Mouse (Mus musculus): ENCODE measurements at regions not wholly inside any gene's neighbourhood (a gene's known extent, or its start where the extent isn't known, plus 50 kb on each side); places are given as distances from the start of the nearest gene placed in this dataset.
A peak's percentile ranks its signal among the peaks of the same experiment; 100 is the strongest.
"Not testable (repeated sequence)": the region's sequence is repeated elsewhere in the genome, so short reads cannot be mapped to it uniquely, and the experiment has no call there.

DNA sequence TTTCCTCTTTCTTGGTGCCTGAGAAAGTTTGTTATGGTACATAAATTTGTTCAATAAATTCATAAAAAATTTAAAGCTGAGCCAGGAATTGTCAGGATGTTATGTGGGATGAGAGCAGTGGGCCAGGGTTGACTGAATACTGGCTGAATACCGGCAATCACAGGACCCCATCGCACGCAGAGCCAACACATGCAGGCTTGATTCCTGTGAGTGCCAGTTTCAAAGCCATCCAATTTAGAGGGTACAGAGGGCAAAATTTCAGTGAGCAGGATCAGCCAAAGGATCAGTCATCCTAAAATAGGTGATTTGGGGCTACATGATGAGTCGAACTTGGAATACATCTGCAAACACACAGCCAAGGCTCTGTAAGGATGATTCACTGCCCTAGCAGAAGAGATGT lies 583.6 kb upstream of the Nectin3 start:
- DNase-seq (ENCODE audit: low spot score): no peak

DNA sequence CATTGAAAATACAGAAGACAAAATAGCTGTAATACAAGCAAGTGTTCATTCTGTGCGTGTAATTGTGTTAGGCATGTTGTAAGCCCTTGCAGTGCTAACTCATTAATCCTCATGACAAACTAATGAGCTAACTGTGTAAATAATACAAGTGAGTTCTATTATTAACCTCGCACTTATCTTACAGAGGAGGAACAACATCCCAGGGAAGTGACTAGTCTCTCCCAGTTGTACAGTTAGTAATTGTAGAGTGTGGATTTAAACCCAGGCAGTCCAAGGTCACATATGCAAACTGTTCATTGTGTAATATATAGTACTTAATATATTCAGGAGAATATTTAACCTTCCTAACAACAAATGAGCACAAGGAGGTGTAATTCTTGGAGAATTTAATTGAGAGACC lies 582.0 kb upstream of the Nectin3 start:
- no peak for DNase-seq (ENCODE audit: low spot score)

DNA sequence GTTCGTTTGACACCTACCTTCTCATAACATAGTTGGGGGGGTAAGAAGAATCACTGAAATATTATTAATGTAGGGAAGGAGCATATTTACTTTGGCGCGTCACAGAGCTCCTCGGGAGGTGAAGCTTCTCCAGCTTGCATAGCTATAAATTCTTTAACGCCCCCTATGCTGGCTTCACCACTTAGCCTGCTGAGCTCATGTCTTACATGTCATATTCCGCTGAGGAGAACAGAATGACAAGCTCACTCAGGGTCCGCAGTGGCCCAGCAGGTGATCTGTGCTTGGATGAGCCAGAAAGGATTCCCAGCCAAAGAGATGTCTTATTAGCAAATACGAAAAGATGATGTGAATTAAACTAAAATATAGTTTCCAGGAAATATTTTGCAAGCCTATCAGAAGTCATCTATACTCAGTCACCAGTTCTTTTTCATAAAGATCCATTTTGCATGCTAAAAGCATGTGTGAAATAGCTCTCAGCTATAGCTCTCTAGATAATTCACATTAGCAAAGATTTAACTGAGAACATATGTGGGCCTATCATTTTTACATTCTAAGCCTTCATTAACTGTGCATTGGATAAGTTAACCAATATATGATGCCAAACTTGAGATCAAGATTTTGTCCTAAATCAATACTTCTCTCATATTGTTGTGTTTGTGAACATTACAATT lies 561.1 kb upstream of the Nectin3 start:
- DNase-seq (ENCODE audit: low spot score): no peak

DNA sequence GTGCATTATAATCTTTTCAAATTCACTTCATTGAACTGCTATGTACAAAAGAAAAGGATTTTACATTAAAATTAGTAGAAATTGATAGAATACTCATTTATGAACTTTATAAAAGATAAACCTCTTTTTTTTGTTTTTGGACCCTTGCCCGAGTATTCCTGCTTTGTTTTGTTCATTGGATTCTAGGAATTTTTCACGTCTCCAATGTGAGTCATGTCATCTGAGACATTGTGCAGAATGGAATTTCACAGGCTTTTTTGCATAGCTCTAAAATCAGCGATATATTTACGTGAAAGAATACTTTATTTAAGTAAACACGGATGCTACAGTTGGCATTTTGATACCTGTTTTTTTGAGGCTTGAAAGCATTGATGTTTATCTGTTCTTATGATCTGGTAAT lies 560.5 kb upstream of the Nectin3 start:
- DNase-seq (ENCODE audit: low spot score): no peak

DNA sequence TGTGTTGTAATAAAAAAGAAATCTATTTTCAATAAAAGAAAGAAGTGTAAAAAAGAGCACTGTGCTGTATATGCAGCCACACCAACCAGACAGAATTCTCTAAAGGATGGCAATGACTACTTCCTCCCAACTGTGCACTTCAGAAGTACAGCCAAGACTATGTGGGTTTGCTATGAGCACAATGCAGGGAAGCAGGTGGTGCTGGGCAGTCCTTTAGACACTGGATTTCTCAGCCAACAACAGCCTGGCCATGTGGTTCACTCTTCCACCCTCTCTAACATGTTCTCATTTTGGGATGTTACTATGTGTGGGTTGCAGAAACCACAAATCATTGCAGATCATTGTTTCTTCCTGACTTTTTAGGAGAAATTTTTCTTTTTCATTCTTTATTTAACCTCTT lies 527.6 kb upstream of the Nectin3 start:
- no peak for DNase-seq (ENCODE audit: low spot score)

DNA sequence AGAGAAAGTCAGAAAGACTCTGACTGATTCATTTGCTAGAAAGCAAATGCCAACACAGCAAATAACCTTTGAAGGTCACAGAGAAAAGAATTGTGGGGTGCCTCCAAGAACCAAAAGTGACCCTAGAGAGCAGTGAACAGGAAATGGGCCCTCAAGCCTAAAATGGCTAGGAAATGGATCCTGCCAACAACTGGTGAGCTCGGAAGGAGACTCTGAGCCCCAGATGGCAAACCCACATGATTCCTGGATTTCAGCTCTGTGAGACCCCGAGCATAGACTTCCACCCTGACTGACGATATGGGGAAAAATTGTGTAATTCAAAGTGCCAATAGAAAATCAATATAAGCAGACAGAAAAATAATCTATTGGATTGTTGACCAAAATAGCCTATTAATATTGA lies 519.2 kb upstream of the Nectin3 start:
- DNase-seq (ENCODE audit: low spot score): no peak

DNA sequence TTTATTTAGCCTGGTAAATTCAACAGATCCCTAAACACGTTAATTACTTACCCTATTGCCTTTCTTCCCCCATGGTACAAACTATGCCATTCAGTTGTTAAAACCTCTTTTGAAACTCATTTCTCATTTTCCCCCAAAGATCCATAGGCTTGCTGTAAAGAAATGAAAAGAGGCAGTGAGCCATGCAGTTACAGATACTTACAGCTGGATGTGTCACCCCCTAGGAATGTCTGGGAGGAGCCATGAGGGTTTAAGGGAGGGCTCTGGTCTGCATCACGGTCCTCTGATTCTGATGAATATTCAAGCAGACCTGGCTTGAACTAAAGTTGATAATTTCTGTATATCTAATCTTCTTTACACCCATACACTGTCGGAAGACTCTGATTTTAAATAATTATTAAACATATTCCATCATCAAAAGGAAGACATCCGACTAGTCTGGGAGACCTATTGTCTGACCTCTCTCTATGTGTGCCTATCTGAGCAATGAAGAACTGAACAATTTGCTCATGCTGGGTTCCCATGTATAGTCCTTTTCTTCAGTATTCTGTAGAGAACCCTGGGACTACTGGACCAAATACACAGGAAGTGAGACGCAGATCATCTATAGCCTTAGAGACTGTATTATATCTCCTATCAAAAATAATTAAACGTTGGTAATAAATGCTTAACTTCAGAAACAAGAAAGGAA lies 484.7 kb upstream of the Nectin3 start:
- DNase-seq (ENCODE audit: low spot score): peak; percentile 22

DNA sequence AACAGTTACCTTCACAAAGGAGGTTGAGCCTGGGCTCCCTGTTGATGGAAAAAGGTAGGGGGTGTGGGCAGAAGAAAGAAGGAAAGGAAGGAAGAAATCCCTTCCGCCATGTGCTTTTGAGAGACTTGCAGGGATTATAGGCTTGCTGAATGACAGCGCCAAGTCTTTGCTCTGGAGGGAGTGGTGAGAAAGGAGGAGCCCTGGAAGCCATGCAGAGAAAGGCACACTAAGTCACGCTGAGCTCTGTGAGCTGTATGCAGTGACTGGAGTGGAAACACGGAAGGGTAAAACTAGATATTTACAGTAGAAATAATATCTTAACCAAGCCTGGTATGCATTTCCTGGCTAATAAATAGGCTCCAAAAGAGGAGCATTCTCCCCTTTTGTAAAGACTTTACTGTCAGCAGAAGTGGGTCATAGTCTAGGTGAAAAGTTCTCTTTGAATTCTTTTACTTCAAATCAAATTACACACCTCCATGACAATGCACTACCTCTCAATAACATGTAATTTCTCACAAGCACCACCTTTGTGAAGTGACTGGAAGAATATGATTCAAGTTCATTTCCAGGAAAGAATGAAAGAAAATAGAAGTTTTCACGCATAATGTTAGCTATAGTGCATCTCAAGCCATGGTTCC lies 484.1 kb upstream of the Nectin3 start:
- peak; percentile 4 for DNase-seq (ENCODE audit: low spot score)

DNA sequence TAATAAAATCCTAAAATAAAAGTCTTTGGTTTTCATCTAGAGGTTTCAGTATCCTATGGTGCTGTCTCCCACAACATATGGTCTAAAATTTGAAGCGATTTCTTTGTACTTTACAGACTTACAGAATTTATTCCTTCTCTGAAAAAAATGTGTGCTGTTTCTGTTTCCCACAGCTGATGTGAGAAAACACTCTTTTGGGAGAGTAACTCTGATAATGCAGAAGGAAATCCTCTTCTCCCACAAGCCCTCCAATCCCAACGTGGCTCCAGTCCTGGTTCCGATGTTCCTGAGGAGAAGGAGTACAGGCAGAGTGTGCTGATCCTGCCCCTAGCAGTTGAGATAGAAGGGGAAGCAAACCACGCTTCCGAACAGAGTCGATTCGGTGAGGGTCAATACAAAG lies 467.4 kb upstream of the Nectin3 start:
- DNase-seq (ENCODE audit: low spot score): no peak

DNA sequence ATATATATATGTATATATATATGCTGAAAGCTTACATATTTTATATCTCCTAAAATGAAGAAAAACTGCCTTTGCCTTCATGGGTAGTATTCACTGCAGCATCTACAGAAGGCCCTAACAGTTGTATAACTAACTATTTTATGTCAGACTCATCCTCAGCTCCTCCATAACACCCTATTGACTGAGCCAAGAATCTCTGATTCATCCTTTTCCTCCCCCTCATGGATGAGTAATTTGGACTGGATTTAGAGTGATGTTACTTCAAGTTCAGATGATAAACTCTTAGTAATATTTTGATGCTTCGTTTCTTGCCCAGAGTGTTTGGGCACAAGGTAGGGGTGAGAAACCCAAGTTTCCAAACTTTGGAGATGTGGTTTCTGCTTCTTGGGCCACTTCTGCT lies 458.7 kb upstream of the Nectin3 start:
- DNase-seq (ENCODE audit: low spot score): no peak

DNA sequence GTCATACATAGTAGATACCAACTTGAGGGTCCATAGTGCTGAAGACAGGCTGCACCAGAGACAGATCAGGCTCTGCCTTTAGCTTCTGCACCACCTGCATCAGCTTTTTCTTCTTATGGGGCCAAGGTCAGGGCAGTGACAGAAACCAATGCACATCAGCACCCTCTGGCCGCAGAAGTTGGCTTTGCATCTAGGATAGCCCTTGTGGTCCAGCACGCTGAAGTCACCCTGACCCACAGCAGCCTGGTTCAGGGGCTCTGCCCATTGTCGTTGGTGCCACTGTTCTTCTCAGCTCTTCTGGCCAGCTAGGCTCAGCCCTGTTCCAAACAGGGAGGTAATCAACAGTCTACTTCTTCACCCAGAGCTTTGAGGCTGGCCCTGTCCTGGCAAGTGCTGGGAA lies 427.7 kb upstream of the Nectin3 start:
- no peak for DNase-seq (ENCODE audit: low spot score)

DNA sequence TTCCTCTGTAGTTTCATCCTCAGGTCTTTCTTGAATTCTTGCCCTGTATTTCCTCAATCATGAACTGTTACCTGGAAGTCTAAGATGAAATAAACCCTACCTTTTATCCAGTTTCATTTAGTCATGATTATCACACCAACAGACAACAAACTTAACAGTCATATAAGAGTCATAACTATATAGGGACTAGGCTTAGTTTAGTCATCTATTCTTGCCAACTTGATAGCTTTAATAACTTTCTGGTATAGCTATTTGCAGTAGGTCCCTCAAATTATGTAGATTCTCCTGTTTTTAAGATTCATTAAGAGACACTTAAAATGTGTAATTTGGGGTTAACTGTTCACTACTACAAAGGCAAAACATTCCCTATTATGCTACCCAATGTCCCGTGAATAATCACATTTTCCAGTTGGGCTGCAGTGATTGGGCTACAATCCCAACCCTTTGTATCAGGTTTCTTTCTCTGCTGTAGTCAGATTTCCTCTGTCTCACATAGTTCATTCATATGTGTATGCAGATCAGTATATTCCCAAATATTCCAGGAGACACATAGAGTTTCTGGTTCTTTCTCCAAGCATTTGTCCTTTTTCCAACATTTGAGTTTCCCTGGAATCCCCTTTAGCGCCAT lies 396.4 kb upstream of the Nectin3 start:
- DNase-seq (ENCODE audit: low spot score): peak; percentile 23

DNA sequence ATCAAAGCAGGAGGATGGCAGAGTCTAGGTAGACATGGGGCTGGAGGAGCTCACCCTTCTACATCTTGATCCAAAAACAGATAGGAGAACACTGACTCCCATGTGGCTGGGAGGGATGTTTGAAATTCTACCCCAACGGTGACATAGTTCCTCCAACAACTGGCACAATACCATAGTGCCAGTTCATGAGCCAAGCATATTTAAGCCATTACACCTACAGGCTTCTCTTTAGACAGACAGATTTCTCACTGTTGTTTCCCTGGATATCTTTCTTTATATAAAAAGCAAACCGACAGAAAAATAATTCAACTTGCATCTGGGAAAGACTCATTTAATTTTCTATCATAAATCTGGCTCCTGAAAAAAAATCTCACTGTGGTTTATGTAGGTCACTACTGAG lies 380.4 kb upstream of the Nectin3 start:
- DNase-seq (ENCODE audit: low spot score): no peak

DNA sequence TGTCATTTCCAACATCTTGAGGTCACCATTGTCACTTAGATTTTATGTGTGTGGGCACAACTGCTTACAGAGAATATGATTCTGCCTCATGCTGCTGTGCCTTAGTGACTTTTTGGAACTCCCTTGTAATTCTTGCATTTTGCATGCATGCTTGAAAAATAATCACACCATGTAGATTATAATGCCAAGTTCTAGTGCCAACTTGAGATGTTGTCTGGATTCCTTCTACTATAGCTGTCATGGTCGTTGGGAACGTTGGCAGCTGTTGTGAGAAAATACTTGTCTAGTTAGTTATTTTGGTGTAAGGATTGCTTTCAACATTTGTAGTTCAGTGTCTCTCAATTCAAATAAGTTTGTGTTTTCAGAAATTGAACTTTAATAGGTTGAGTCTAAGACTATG lies 365.6 kb upstream of the Nectin3 start:
- DNase-seq (ENCODE audit: low spot score): no peak

DNA sequence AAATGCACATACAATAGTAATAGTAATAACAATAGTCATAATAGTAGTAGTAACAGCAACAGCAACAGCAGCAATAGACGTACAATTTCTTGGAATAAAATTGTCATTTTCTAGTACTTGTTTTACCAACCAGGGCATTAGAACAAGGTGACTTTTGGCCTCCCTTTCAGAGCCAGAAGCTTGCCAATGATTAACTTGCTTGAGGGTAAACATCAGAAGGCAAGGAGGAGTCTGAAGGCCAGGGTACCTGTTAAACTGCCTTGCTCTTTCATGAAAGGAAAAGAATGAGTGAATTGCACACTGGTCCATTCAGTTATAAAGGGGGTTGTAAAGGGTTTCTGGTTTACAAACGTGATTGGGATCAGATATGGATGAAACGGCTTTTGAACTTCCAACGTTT lies 351.2 kb upstream of the Nectin3 start:
- no peak for DNase-seq (ENCODE audit: low spot score)

DNA sequence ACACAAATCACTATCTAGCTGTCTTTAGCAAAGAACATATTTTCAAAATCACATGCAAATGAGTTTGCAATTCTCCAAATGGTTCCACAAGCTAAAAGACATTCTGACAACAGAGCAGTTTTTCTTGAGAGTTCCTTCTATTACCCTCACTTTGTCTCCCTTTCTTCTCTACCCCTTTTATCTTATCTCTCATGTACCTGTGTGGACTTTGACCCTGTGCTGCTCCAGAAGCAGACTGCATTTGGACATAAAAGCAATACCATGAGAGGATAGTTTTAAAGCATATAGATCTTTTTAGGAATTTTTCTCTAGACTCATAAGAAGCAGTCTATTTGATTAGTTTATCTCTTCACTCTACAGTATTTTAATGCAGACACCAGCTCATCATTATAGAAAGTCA lies 350.4 kb upstream of the Nectin3 start:
- DNase-seq (ENCODE audit: low spot score): no peak

DNA sequence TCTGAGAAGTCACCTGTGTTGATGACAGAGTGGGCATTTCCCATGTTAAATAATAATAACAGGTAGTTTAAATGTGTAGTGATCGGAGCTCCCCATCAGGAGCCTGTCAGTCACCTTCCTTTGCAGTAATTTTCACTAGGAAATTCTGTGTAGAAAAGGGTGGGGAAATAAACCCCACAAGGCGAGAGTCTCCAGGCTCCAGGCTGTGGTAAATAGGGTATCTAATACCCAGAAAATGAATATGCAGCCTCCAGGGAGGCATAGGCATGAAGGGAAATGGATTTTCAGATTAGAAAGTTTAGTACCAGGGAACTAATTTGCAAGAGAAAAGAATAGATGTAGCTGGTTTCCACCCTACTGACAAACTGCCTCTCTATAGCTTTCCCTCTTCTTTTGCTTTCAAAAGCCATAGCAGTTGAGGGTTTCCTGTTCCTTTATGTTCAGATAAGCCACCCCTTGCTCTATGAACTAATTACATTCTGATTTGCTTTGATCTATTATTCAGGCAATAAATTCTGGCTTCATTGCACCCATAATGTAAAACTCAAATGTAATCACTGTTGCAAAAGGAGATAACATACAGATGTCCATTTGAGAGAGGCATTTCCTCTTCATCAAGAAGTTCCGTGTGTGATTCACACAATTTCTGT lies 349.5 kb upstream of the Nectin3 start:
- no peak for DNase-seq (ENCODE audit: low spot score)

DNA sequence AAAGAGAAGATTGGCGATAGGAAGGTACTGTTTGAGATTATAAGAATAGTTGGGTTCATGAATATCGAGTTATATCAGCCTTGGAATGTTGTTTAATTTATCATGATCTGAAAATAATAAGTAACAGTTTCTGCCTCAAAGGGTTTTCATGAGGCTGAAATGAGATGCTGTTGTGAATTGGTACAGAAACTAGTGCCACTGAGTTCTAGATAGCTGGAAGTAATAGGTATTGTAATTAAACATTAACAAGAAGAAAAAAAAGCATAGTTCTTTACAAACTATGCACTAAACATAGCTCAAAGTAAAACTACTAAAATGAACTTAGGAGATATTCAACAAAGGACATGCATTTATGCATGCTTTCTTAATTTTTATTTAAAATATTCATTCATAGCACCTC lies 342.9 kb upstream of the Nectin3 start:
- DNase-seq (ENCODE audit: low spot score): no peak

DNA sequence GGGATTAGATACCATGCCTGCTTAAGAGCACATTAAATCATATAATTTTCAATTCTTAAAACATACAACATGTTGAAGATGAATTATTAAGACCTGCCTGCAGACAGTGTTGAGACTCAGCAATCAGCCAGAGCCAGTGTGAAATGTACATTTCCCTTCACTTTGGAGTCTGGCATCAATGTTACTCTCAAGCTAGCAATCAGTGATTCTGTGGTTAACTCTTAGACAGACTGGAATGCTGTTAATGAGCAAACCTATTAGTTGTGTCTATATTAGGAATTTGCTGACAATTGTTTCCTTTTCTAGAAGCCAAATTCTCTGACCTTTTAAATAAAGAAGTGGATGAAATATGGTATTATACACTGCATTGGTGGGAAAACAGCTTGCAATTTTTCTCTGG lies 342.4 kb upstream of the Nectin3 start:
- no peak for DNase-seq (ENCODE audit: low spot score)

DNA sequence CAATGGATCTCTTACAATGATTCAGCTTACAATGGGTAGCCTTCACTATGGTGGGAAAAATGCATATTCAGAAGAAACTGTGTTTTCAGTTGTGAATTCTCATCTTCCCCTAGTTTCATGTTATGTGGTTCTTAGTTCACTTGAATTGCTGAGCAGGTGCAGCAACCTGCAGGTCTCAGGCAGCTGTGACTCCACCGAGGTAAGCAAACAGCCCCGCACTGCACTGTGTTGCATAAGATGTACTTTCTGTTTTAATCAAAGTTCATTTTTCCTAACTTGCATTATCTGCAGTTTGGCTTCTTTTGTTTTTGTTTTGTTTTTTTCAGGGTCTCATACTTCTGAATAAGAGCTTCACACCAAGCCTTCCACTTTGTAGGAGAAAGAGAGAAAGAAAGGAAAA lies 326.8 kb upstream of the Nectin3 start:
- DNase-seq (ENCODE audit: low spot score): no peak

DNA sequence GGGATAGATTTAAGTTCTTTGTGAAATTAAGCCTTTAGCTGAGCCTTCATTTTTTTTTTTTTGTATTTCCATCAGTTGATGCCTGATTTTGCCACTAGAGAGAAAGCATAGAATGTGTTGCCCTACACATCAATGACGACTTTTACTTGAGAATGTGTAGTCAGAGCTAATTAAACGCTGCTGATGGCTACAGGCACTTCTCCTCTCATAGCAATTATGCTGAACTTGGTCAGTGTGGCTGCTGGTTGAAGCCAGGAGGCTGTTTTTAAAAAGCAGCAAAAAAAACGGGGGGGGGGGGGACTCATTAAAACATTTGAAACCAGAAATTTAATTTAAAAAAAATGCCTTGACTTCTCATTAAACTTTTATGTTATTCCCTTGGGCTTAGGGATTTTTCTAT lies 324.4 kb upstream of the Nectin3 start:
- no peak for DNase-seq (ENCODE audit: low spot score)

DNA sequence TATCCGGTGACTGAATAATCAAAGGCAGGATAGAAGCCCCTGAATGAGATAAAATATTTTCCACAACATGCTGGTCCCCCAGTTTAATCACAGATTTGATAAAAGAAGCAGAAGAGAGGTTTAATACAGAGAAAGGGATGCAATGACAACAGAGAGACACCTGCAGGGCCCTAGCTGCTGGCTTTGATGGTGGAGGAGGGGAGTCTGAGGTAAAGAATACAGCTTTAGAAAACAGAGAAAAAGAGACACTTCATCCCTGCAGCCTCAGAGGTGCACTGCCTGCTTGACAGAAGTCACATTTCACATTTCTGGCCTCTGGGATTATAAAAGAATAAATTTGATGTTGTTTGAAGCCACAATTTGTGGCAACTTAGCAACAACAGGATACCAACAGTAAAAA lies 319.9 kb upstream of the Nectin3 start:
- DNase-seq (ENCODE audit: low spot score): no peak

DNA sequence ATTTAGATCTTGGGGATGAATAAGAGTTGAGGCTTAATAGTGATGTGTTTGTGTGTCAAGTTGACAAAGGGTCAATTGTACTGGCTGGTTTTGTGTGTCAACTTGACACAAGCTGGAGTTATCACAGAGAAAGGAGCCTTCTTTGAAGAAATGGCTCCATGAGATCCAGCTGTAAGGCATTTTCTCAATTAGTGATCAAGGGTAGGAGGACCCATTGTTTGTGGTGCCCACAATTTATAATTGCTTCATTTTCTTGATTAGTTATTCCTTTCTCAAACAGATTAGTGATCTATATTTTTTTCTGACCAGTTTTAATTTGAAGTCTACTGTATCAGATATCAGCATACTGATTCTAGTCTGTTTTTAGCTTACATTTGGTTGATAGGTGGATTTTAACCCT lies 313.5 kb upstream of the Nectin3 start:
- DNase-seq (ENCODE audit: low spot score): not testable (repeated sequence)
